Mouse (Mus musculus) forelimb bud, embryonic 11.5 days (tissue): ENCODE measurements around the gene Lrrfip2.

ENCODE experiments used
- DNase-seq: peaks from one replicate; pipeline ENCODE4 v3.0.0-alpha.2; 2012; ENCODE audit warnings: low read depth, low spot score

Lrrfip2 gene

GRCm38 (mm10) chr9:111220551-111221080, 103.2 kb downstream of the Lrrfip2 start:
- DNase-seq: no peak

GRCm38 (mm10) chr9:111221580-111221979, 104.2 kb downstream of the Lrrfip2 start:
- DNase-seq: no peak

GRCm38 (mm10) chr9:111223406-111223805, 106.0 kb downstream of the Lrrfip2 start:
- DNase-seq: no peak

- no peak for DNase-seq
Observed at GRCm38 (mm10) chr9:111228446-111228845, 111.1 kb downstream of the Lrrfip2 start.

GRCm38 (mm10) chr9:111234701-111235100, 117.3 kb downstream of the Lrrfip2 start:
- no peak for DNase-seq

GRCm38 (mm10) chr9:111237726-111238125, 120.3 kb downstream of the Lrrfip2 start:
- DNase-seq: no peak

GRCm38 (mm10) chr9:111239821-111240220, 122.4 kb downstream of the Lrrfip2 start:
- DNase-seq: no peak

GRCm38 (mm10) chr9:111243384-111243783, 126.0 kb downstream of the Lrrfip2 start:
- DNase-seq: no peak

GRCm38 (mm10) chr9:111245546-111245945, 128.2 kb downstream of the Lrrfip2 start:
- no peak for DNase-seq

- DNase-seq: no peak
Observed at GRCm38 (mm10) chr9:111247682-111248246, 130.4 kb downstream of the Lrrfip2 start.

GRCm38 (mm10) chr9:111252161-111252869, 134.9 kb downstream of the Lrrfip2 start:
- no peak for DNase-seq

- peak; percentile 12 for DNase-seq
Observed at GRCm38 (mm10) chr9:111260360-111260985, 143.1 kb downstream of the Lrrfip2 start.

GRCm38 (mm10) chr9:111261356-111261755, 144.0 kb downstream of the Lrrfip2 start:
- DNase-seq: no peak

- no peak for DNase-seq
Observed at GRCm38 (mm10) chr9:111267998-111268397, 150.6 kb downstream of the Lrrfip2 start.

GRCm38 (mm10) chr9:111270606-111271005, 153.2 kb downstream of the Lrrfip2 start:
- no peak for DNase-seq

GRCm38 (mm10) chr9:111271056-111271433, 153.7 kb downstream of the Lrrfip2 start:
- DNase-seq: no peak

- peak; percentile 100 for DNase-seq
Observed at GRCm38 (mm10) chr9:111271434-111272160, 154.2 kb downstream of the Lrrfip2 start, which contains the start of the genes Mlh1 and Epm2aip1. TSS of gene Mlh1 (minus strand) at chr9:111271791. TSS of gene Epm2aip1 (plus strand) at chr9:111271929.

GRCm38 (mm10) chr9:111272356-111272755, 155.0 kb downstream of the Lrrfip2 start:
- DNase-seq: peak; percentile 16

- no peak for DNase-seq
Observed at GRCm38 (mm10) chr9:111272996-111273785, 155.8 kb downstream of the Lrrfip2 start.

GRCm38 (mm10) chr9:111273958-111274357, 156.6 kb downstream of the Lrrfip2 start:
- no peak for DNase-seq

GRCm38 (mm10) chr9:111275156-111275555, 157.8 kb downstream of the Lrrfip2 start:
- DNase-seq: no peak
